Mouse (Mus musculus): Measurements from ENCODE around the gene Vmn1r222.
"Not testable (repeated sequence)": the region's sequence is repeated elsewhere in the genome, so short reads cannot be mapped to it uniquely, and the experiment has no call there.

DNA sequence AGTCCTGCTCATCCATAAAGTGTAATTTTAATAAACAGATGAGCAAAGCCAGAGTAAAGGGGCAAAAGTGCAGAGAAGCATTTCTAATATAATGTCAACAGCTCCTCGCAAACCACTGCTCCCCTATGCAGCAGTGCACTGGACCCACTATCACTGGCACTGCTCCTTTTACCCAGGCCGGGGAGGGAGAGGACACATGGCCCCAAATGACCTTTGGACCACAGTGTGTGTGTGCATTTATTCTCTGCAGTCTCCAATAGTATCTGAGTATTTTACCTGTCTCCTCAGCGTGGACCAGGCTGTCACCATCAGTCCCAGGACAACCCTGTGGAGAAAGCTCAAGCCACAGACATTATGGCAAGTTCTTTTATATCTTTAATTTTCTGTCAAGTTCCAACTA lies 32.9 kb upstream of the Vmn1r222 start:
- TF ChIP-seq POLR2A, CTCF (IDR thresholded peaks at IDR 0.05; ENCODE audit: extremely low read depth, insufficient read depth, low read length): not testable (repeated sequence)
